ENCODE assay signal across 23 mouse cellular contexts in genomic region chrX:42039481-42039880, GRCm38 (mm10). TPM values are rescaled to one million over a fixed set of nuclear protein-coding genes. Genes with fewer than 3 reads are reported as not detected.
DNase-seq lines count a peak whose midpoint lies in the region; TF ChIP-seq lines count a peak whose summit lies in the region.
"Had no signal": no experiment of that assay in that cellular context is flagged by ENCODE, and none has a peak within 500 bp of the region (broad histone marks: within the 10 kb centered on the region; RNA-seq: fewer than 3 reads in every experiment).

No protein-coding gene starts in this region.

- peak; percentile 19; the same call in 1 of the 2 replicates for TF ChIP-seq CTCF in layer of hippocampus, adult 2 months (conservative IDR thresholded peaks at IDR 0.05)
- peak; percentile 15 for TF ChIP-seq CTCF in ES-Bruce4 (IDR thresholded peaks at IDR 0.05; ENCODE audit: low read depth, low read length)
- TF ChIP-seq CTCF in small intestine, adult 2 months (IDR thresholded peaks at IDR 0.05; ENCODE audit: extremely low read depth, insufficient read length, insufficient replicate concordance, low read depth, low read length), result 0 out of 2 replicates have a peak, but pooled peaks have one; percentile 10

- peaks cover 3% of the 10 kb centered on the region; the same call in 1 of the 2 replicates for H3K9me3 ChIP-seq in ES-Bruce4 (replicated peaks; ENCODE audit: control insufficient read depth, insufficient read depth, low read length, poor library complexity, severe bottlenecking)
- H3K9me3 ChIP-seq: embryonic facial prominence, embryonic 13.5 days; forebrain, embryonic 12.5 days; G1E; hindbrain, embryonic 15.5 days; intestine, embryonic 15.5 days; liver, embryonic 15.5 days; midbrain, embryonic 10.5 days had no signal

- 82% methylated on average over 5 of the region's 6 CpGs for WGBS in small intestine, adult 2 months

- H3K27ac ChIP-seq in layer of hippocampus, adult 2 months, result no peak overlapping the region
- no peak overlapping the region for H3K27ac ChIP-seq in ES-Bruce4 (ENCODE audit: insufficient read depth, low read length)
- no peak overlapping the region for H3K27ac ChIP-seq in small intestine, adult 2 months (ENCODE audit: insufficient read depth, low read depth, low read length)
- H3K27ac ChIP-seq: embryonic facial prominence, embryonic 13.5 days; forebrain, embryonic 12.5 days; hindbrain, embryonic 15.5 days; intestine, embryonic 15.5 days; liver, embryonic 15.5 days; midbrain, embryonic 10.5 days had no signal

- no peaks in the 10 kb centered on the region for H3K27me3 ChIP-seq in ES-Bruce4 (ENCODE audit: control insufficient read depth, insufficient read depth, low read length, poor library complexity, severe bottlenecking)
- H3K27me3 ChIP-seq in small intestine, adult 2 months (ENCODE audit: control insufficient read depth, insufficient read depth, low read length), result no peaks in the 10 kb centered on the region
- H3K27me3 ChIP-seq: embryonic facial prominence, embryonic 13.5 days; forebrain, embryonic 12.5 days; hindbrain, embryonic 15.5 days; intestine, embryonic 15.5 days; liver, embryonic 15.5 days had no signal

- DNase-seq in layer of hippocampus, adult 2 months (ENCODE audit: low spot score in 2 of 2), result no peak
- no peak for DNase-seq in layer of hippocampus, adult 9-10 months (ENCODE audit: low spot score)
- peak; percentile 3 for DNase-seq in A20 (ENCODE audit: low read depth, low spot score)
- DNase-seq in adrenal gland, postnatal 36 days, result no peak
- no peak for DNase-seq in neural tube, embryonic 10.5 days (ENCODE audit: extremely low spot score, low spot score)
- DNase-seq: adrenal gland, postnatal 10 days; cerebellum, adult 2 months; cerebellum, postnatal 25 days; kidney, adult 8-10 months; kidney, postnatal 10 days; right cerebral cortex, postnatal 14 days; spleen, adult 18-20 months; thymus, adult 18-20 months had no signal

- H3K4me3 ChIP-seq in layer of hippocampus, adult 2 months, result no peak overlapping the region
- no peak overlapping the region for H3K4me3 ChIP-seq in ES-Bruce4 (ENCODE audit: low read depth, low read length)
- no peak overlapping the region for H3K4me3 ChIP-seq in small intestine, adult 2 months (ENCODE audit: low read depth, low read length)
- H3K4me3 ChIP-seq: embryonic facial prominence, embryonic 13.5 days; erythroblast, embryonic 14.5 days; forebrain, embryonic 12.5 days; hindbrain, embryonic 15.5 days; intestine, embryonic 15.5 days; liver, embryonic 15.5 days; midbrain, embryonic 10.5 days had no signal

- H3K9ac ChIP-seq in ES-Bruce4 (ENCODE audit: low read depth, poor library complexity, severe bottlenecking), result no peak overlapping the region
- H3K9ac ChIP-seq: embryonic facial prominence, embryonic 13.5 days; forebrain, embryonic 12.5 days; hindbrain, embryonic 15.5 days; intestine, embryonic 15.5 days; liver, embryonic 15.5 days had no signal

- TF ChIP-seq POLR2A in ES-Bruce4 (IDR thresholded peaks at IDR 0.05; ENCODE audit: insufficient read depth, low read length), result no peak
- TF ChIP-seq POLR2A in small intestine, adult 2 months (IDR thresholded peaks at IDR 0.05; ENCODE audit: low read depth, low read length), result no peak

- no peaks in the 10 kb centered on the region for H3K36me3 ChIP-seq in ES-Bruce4 (ENCODE audit: control insufficient read depth, insufficient read depth, low read length, poor library complexity, severe bottlenecking)
- H3K36me3 ChIP-seq in small intestine, adult 2 months (ENCODE audit: control insufficient read depth, insufficient read depth, low read length), result no peaks in the 10 kb centered on the region
- H3K36me3 ChIP-seq: embryonic facial prominence, embryonic 13.5 days; forebrain, embryonic 12.5 days; G1E; hindbrain, embryonic 15.5 days; intestine, embryonic 15.5 days; liver, embryonic 15.5 days; midbrain, embryonic 10.5 days had no signal

- no peaks in the 10 kb centered on the region for H3K4me1 ChIP-seq in ES-Bruce4 (ENCODE audit: control insufficient read depth, insufficient read depth, low read length)
- H3K4me1 ChIP-seq in small intestine, adult 2 months (ENCODE audit: control insufficient read depth, insufficient read depth, insufficient read length, low read length), result no peaks in the 10 kb centered on the region
- H3K4me1 ChIP-seq: embryonic facial prominence, embryonic 13.5 days; forebrain, embryonic 12.5 days; hindbrain, embryonic 15.5 days; intestine, embryonic 15.5 days; liver, embryonic 15.5 days; midbrain, embryonic 10.5 days had no signal

- no peak for TF ChIP-seq EP300 in ES-Bruce4 (IDR thresholded peaks at IDR 0.05; ENCODE audit: insufficient read depth, low read depth, low read length)

RNA-seq across cellular contexts. Expression of gene Xiap, which starts 20.0 kb away (rescaled TPM):
- total RNA-seq in layer of hippocampus, adult 2 months (2021), result 10 to 100 TPM; 46.1 to 51.7 TPM
- 41.2 and 48.4 TPM in 2 replicates for polyA plus RNA-seq in ES-Bruce4 (2011; ENCODE audit: insufficient read depth, insufficient read length, low read depth, missing spikeins)
- polyA plus RNA-seq in small intestine, adult 2 months (2012; rRNA removed), result 2.3 and 9.3 TPM in 2 replicates
- 10 to 100 TPM; 54.1 to 62.9 TPM for total RNA-seq in adrenal gland, postnatal 36 days (2021)
